Mouse (Mus musculus): ENCODE measurements around the gene Ppm1e. TPM values are rescaled to one million over a fixed set of nuclear protein-coding genes. Genes with fewer than 3 reads are reported as not detected.
A peak's percentile ranks its signal among the peaks of the same experiment; 100 is the strongest.

The Ppm1e gene
- total RNA-seq, 1 experiment from 2014 or later = 5.4 TPM

DNA sequence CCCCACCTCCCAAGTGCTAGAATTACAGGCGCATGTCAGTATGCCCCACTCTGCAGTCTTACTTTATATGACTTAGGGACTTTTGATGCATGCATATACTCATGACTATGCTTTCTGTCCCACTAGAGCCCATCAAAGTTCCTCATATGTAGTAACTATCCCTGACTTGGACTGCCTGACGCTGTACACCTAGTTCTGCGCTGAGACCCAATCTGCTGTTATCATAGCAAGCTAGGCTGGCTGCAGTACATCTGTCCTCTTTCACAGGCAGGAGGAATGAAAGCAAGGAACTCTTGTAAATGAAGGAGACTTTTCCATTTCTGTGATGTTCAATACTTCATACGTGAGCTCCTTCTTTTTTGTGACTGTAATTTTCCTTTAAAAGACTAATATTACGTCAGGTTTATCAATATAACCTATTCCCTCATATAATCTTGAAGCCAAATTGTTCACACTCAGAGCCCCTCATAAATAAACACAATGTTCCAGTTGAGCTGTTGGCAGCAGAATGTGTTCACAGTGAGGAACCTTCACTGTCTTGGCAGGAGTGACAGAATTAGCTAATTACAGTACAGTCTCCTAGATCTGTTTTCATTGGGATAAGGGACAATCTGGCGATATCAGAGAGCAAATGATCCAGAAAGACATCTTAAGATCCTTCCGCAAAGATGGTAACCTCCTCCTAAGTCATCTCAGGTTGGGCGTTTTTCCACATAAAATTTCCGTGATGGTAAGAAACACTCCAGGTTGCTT, 39.7 kb downstream of the Ppm1e start:
- ATAC-seq (ENCODE audit: extremely low read depth, insufficient number of reproducible peaks, low FRiP score, poor library complexity, severe bottlenecking) = no peak

DNA sequence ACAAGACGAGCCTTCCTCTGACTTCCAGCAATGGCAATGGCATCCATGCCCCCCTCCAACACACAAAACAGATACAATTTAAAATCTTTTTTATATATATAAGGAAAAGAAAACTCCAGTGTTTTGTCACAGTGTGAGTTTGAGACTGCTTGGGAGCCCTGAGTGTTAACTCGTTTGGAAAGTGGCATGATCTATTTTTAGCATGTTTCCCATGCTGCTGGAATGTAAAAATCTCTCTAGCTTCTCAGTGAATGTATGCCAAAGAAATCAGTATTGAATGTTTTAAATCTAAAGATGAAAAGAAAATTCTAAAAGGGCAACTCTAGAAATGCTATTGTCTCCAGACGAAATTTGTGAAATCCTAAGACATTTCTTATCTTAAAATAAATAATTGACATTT, 45.3 kb downstream of the Ppm1e start:
- ATAC-seq (ENCODE audit: extremely low read depth, insufficient number of reproducible peaks, low FRiP score, poor library complexity, severe bottlenecking) = no peak

DNA sequence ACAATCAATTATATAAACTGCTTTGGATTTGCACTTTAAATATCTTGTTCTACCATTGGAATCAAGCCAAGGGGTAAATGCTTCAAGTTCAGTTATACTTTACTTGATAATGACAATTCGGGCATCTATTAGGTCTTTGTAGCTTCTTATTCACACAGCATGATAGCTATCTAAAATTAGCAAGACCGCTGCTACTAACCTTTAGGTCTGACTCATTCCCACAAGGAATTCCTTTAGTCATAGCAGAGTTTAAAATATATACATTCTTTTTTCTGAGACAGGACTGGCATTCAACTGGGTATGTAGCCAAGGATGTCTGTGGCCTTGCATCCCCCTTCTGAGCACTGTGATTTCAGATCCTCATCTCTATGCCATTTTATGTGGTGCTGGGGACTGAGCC, 48.5 kb downstream of the Ppm1e start:
- ATAC-seq (ENCODE audit: extremely low read depth, insufficient number of reproducible peaks, low FRiP score, poor library complexity, severe bottlenecking) = no peak

DNA sequence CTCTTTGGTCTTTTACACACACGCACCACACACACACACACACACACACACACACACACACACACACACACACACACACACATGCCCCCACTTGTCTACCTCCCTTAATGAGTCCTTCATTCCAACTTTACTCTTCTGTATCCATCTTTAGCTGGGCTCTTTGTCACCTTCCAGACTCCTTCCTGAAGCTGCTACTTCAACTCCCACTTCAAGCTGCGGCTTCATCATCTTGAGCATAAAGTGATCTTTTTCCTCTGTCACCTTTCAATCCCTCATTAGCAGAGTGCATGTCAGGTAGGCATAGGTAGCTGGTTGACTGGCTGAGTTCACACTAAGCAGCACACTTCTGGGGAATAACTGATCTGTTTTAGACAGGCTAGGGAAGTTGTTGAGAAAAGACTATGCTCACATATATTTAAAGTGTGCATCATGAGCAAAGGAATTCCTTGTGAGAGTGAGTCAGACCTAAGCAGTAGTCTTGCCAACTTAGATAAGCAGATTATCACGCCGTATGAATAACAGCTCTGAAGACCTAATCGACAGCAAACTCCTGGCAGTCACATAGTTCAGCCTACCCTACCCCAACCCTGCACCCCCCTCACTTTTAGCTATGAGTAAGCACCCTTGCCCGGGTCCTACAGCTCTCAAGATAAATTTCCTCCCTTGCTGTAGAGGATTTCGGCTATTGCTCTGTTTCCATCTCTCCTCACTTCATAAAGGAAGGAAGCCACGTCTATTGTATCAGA, 49.3 kb downstream of the Ppm1e start:
- no peak for ATAC-seq (ENCODE audit: extremely low read depth, insufficient number of reproducible peaks, low FRiP score, poor library complexity, severe bottlenecking)

DNA sequence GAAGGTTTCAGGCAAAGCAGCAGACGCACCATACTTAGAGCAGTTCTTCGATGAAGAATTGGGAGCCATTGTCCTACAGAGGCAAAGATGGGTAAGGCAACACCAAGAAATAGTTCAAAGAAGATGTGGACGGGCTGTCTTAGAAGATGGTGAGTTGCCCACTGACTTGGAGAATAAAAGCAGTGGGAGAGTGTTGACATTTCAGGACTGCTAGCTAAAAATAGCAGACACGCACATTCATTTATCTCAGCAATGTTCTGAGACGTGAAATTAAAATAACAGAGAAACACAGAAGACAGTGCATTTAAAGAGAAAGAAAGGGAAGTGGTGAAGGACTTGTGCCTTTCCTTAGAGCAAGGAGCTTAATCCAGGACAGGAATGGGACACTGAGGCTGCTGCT, 59.8 kb downstream of the Ppm1e start:
- no peak for ATAC-seq (ENCODE audit: extremely low read depth, insufficient number of reproducible peaks, low FRiP score, poor library complexity, severe bottlenecking)

DNA sequence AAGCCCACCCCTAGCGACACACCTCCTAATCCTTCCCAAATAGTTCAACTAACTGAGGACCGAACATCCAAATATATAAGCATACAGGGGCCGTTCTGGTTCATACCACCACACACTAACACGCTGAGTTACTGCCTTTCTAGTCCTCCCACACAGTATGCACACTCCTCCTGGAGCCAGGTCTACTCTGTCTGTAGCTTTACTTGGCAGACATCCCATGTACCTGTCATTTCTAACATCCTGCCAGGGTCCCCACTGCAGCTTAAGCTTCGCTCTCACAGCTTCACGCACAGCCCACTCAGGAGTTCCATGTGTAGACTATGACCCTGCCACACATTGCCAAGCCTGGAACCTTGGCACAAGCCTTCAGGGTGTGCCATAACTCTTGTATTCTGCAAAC, 62.4 kb downstream of the Ppm1e start:
- ATAC-seq (ENCODE audit: extremely low read depth, insufficient number of reproducible peaks, low FRiP score, poor library complexity, severe bottlenecking) = no peak

DNA sequence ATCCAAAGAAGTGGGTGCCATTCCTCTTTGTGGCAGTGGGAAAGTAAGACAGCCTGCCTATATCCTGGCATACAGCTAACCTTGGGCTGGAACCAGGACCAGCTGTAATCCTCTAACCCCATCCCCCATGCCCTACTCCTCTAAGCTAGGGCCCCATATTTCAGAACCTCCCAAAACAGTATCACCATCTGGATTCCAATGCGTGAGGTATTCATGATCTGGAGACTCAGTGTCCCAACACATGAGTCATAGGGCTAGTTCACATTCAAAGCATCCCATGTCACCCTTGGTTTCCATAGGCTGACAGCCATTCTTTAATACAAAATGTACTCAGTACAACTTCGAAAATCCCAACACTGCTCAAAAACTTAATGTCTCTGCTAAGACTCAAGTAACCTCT, 63.2 kb downstream of the Ppm1e start:
- ATAC-seq (ENCODE audit: extremely low read depth, insufficient number of reproducible peaks, low FRiP score, poor library complexity, severe bottlenecking) = no peak

DNA sequence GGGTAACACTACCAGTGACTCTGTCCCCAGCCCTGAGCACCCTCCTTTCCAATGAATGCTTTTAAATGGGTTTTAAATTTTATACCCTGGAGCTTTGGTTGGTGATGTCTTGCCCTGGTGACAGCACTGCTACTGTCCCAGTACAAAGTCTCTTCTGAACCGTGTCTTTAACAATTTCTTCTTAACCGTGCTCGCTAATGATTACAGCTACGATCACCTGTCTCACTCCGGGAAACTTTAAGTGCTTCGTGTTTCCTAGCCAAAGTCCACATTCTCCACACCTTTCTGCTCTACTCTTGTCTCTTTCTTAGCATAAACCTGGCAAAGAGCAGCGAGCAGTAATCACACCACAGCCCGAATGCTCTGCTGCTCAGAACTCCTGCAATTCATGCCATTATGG, 69.5 kb downstream of the Ppm1e start:
- ATAC-seq (ENCODE audit: extremely low read depth, insufficient number of reproducible peaks, low FRiP score, poor library complexity, severe bottlenecking) = no peak

DNA sequence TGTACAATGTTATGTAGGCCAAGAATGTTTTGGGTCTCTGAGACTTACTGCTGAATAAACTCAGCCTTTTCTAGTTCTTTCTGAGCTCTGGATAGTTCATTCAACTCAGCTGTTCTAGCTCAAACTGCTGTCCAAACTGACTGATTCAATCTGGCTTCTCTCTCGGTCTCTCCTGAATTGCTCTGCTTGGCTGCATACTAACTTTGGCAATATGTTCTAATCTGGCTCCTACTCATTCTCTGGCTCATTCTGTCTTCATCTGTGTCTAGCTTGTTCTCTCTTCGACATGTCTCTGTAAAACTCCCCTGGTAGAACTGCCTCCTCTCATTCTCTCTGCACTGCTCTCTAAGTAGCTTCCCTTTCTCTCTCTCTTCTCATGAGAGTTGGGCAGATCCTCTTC, 72.6 kb downstream of the Ppm1e start:
- ATAC-seq (ENCODE audit: extremely low read depth, insufficient number of reproducible peaks, low FRiP score, poor library complexity, severe bottlenecking) = no peak

DNA sequence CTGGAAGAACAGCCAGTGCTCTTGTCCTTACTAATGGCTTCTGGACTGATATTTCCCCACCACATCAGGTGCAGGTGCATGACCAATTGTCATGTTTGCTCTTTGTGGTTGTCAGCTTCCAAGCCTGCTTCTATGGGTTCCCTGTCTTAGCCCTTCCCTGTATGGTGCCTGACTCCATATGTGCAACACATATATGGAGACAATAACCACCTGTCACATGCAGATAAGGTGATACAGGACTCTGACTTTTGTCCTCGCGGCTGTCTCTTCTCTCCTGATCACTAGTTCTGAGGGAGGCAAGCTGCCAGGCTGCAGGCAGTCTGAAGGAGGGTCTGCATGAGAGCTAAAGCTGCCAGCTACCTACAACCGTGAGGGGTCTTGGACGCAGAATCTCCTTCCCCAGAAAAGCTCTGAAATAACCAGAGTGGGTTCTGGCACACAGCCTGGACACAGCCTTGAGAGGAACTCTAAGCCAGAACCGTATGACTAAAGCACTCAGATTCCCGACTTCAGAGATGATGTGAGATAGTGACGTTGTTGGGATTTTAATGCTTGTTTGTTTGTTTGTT, 76.8 kb downstream of the Ppm1e start:
- ATAC-seq (ENCODE audit: extremely low read depth, insufficient number of reproducible peaks, low FRiP score, poor library complexity, severe bottlenecking) = no peak

DNA sequence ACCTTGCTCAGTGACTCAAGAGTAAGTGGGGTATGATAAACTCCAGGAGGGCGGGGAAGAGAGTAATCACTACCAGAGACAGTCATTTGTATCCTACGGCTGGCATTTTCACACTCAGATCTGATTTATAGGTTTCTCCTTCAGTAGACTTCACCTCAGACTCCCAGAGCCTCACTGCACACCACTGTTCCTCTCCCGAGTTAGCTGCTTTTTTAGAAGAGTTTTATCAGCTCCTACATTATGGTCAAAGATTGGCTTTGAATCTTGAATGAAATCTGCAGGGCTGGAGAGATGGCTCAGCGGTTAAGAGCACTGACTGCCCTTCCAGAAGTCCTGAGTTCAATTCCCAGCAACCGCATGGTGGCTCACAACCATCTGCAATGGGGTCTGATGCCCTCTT, 79.4 kb downstream of the Ppm1e start:
- ATAC-seq (ENCODE audit: extremely low read depth, insufficient number of reproducible peaks, low FRiP score, poor library complexity, severe bottlenecking) = no peak

DNA sequence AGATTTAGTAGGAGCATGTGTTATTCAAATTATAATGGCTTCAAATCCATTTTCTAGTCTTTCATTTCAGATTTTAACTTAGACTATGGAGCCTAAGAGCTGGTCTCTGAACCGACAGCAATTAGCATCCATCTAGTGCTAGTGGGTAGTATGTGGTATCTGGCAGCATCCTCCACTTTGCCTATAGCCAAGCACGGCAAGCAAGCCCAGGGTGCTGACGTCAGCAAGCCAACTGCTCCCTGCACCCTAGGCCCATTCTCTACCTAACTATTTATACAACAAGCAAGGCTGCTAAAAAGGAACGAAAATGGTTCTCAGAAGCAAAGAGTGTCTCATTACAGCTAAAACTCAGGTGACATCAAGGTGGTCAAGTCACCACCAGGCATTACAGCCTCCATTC, 80.0 kb downstream of the Ppm1e start:
- no peak for ATAC-seq (ENCODE audit: extremely low read depth, insufficient number of reproducible peaks, low FRiP score, poor library complexity, severe bottlenecking)

DNA sequence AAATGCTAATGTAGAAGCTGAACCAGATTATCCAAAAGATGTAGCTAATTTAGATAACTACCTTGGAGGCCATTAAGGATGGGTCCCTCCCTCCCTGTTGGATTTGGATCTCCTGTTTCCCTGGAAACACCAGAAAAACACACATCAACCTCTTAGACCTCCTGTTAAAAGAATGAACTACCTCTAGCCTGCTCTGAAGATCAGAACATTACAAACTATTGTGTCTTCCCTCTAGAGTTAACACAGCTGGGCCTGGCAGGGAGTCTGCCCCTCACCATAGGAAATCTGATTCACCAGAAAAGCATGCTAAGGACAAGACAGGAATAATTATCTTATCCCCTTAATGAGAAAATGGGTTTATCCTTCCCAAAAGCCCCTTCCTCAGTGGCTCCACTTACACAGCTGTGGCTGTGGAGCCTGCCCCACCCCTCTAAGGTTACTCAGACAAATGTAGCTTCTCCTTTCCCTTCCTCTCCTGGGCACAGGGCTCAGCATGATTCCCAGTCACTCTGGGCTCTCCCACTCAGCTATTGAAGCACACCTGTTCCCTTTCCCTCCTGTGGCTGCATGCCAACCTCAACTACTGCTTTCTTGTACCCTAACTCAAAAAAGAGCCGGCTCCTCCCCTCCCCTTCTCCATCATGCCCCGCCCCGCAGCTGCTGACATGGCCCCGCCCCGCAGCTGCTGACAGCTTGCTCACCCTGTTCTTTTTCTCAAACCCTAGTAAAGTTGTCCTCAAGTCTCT, 82.4 kb downstream of the Ppm1e start:
- ATAC-seq (ENCODE audit: extremely low read depth, insufficient number of reproducible peaks, low FRiP score, poor library complexity, severe bottlenecking) = peak; percentile 21; the same call in 1 of the 2 replicates

DNA sequence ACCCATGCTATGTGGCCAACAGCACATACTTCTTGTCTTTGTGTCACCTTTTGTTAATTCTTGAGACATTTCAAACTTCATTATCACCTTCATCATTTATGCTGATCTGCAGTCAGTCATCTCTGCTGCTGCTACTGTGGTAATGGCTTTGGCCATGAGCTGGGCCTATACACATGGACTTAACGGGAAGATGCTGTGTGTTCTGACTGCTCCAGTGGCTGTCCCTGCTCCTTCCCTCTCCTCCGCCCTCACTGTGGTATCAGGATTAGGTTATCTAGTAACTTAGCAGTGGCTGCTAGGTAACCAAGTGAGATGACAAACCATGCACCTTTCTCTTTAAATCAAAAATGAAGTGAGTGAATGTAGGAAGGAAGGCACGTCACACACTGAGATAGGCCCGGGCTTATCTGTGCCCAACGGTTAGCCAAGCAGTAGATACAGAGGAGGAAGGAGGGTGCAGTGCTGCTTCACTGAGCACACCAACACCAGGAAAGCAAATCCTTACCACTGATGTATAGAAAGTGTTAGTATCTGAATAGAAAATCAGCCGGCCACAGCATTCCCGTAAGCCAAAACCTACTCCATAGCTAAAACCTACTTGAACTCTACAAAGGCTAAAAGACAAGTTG, 83.3 kb downstream of the Ppm1e start:
- 0 out of 2 replicates have a peak, but pooled peaks have one; percentile 33 for ATAC-seq (ENCODE audit: extremely low read depth, insufficient number of reproducible peaks, low FRiP score, poor library complexity, severe bottlenecking)

DNA sequence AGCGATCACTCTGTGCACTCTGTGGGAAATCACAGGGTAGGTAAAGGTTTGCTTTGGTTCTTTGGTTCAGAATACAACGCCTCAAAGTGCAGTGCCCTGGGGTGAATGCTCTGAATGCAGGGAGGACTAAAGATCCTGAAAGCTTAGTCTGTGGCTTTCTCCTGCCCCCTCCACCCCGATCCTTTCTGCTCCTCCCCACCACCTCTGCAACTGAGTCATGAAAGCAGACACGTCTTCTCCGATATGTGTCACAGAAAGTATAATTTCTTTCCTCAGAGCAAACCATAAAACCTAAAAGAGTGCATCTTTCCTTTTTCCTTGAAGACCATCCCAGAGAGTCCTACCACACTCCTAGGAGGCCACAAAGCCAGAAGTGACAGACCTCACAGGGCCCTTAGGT, 86.1 kb downstream of the Ppm1e start:
- no peak for ATAC-seq (ENCODE audit: extremely low read depth, insufficient number of reproducible peaks, low FRiP score, poor library complexity, severe bottlenecking)

DNA sequence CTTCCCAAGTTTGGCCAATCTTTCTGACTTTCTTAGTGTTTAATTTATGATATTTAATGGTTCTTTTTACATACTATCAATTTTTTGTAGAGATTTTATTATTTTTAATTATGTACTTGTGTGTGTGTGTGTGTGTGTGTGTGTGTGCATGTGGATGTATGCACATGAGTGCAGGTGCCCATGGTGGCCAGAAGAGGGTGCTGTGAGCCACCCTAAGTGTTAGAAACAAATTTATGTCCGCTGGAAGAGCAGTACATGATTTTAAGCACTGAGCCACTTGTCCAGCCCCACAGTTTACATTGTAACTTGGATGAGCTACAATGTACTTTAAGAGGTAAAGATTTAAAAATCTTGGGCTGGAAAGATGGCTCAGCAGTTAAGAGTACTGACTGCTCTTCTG, 87.3 kb downstream of the Ppm1e start:
- no peak for ATAC-seq (ENCODE audit: extremely low read depth, insufficient number of reproducible peaks, low FRiP score, poor library complexity, severe bottlenecking)

DNA sequence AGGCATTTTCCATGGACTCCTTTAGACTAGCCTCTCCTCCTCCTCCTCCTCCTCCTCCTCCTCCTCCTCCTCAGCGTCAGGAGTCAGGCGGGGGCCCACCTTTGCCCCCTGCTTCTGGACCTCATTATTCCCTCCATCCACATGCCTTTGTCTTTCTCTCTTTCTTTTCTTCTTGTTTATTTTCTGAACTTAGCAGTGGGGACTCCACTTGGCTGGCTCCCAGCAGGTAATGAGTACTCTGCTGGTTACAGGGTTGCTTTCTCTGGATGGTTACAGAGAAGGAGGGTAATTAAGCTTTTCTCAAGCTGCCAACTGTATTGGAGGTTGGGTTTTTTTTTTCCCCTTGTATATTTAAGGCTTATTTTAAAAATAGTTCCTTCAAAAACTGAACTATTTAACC, 87.9 kb downstream of the Ppm1e start:
- ATAC-seq (ENCODE audit: extremely low read depth, insufficient number of reproducible peaks, low FRiP score, poor library complexity, severe bottlenecking) = no peak

DNA sequence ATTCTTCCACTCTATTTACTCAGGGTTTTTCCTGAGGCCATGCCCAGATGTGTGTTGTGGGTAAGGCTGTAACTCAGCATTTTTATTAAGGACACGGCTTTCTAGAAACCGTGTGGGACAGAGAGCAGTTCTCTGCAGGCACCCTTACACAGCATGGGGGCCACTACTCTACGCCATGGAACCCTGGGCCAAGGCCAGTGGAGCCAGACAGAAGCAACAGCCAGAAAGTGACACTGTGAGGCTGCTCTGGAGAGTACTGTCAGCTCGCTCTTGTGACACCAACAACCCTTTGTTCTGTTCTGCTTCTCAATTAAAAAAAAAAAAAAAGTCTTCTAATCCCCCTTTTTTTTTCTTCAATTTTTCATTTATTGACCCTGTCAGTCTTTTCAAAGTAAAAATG, 88.4 kb downstream of the Ppm1e start:
- no peak for ATAC-seq (ENCODE audit: extremely low read depth, insufficient number of reproducible peaks, low FRiP score, poor library complexity, severe bottlenecking)

DNA sequence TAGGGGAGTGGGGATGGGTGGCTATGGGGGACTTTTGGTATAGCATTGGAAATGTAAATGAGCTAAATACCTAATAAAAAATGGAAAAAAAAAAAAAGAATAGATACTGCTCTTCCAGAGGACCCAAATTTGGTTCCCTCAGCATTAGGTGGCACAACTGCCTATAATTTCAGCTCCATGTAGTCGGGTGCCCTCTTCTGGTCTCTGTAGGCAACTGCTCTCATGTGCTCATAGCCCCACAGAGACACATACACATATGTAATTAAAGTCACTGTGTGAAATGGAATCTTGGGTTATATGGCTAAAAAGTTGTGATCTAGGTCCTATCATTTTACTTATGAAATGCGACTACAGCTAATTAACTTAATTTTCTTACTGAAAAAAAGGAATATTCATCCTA, 90.0 kb downstream of the Ppm1e start:
- ATAC-seq (ENCODE audit: extremely low read depth, insufficient number of reproducible peaks, low FRiP score, poor library complexity, severe bottlenecking) = no peak
